Mouse (Mus musculus): ENCODE results near the gene Plk5.

DNA sequence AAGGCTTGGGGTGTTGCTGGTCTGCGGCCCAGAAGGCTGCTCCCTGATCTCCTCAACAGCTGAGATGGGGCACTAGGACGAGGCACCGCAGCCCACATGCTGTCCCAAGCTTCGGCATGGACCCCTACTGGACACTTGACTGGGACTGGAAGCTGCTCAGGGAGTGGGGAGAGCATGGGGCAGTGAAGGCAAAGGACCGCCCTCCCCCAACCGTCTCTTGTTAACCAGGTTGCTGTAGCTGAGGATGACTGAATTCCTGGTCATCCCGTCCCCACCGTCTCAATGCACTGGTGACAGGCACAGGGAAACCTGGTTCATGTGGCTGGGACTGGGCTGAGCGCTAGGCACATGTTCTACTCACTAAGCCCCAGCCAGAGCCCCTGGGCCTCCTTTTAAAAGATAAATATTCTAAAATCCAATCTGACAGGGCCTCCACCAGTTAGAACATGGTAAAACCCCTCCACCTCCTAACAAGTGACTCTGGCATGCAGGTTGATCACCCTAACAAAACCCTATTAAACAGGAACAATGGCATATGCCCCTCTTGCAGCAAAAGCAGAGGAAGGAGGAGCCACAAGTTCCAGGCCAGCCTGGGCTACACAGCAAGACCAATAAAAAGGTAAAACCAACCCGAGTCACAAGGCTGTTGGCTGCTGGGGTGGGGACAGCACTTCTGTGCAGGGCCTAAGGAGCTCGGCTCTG is 40.7 kb downstream of the Plk5 start:
- TF ChIP-seq ZC3H11A (IDR thresholded peaks at IDR 0.05; ENCODE audit: borderline replicate concordance, low read depth, low read length), result no peak
- no peak for TF ChIP-seq HCFC1 (IDR thresholded peaks at IDR 0.05; ENCODE audit: borderline replicate concordance, insufficient read depth, low read length)
